ENCODE assay signal across 9 mouse cellular contexts in genomic region chr1:133397094-133397482, GRCm38 (mm10). TPM values are rescaled to one million over a fixed set of nuclear protein-coding genes. Genes with fewer than 3 reads are reported as not detected.
DNase-seq lines count a peak whose midpoint lies in the region; ATAC-seq and TF ChIP-seq lines count a peak whose summit lies in the region.
"Had no signal": no experiment of that assay in that cellular context is flagged by ENCODE, and none has a peak within 500 bp of the region (broad histone marks: within the 10 kb centered on the region; RNA-seq: fewer than 3 reads in every experiment).

No protein-coding gene starts in this region.

- ATAC-seq in heart, embryonic 15.5 days (replicated peaks; ENCODE audit: insufficient number of reproducible peaks, insufficient read depth, low FRiP score, low read depth), result no peak
- 0 out of 2 replicates have a peak, but pooled peaks have one; percentile 5 for ATAC-seq in forebrain, embryonic 12.5 days (ENCODE audit: low FRiP score)
- ATAC-seq in limb, embryonic 13.5 days (ENCODE audit: low FRiP score, low read depth), result no peak
- no peak for ATAC-seq in erythroblast, adult 5-6 weeks (replicated peaks; ENCODE audit: low FRiP score, poor library complexity, severe bottlenecking)

- no peak overlapping the region for H3K4me2 ChIP-seq in heart, embryonic 15.5 days
- peak overlapping the region; percentile 32; the same call in 1 of the 2 replicates for H3K4me2 ChIP-seq in forebrain, embryonic 12.5 days
- H3K4me2 ChIP-seq in limb, embryonic 13.5 days (replicated peaks), result no peak overlapping the region
- H3K4me2 ChIP-seq: liver, embryonic 13.5 days had no signal

- H3K27ac ChIP-seq in heart, embryonic 15.5 days, result peak overlapping the region; percentile 78
- peak overlapping the region; percentile 35; the same call in 1 of the 2 replicates for H3K27ac ChIP-seq in ES-E14 (ENCODE audit: insufficient read depth, low read depth, low read length, poor library complexity, severe bottlenecking)
- peak overlapping the region; percentile 76; the same call in 1 of the 2 replicates for H3K27ac ChIP-seq in forebrain, embryonic 12.5 days
- H3K27ac ChIP-seq in limb, embryonic 13.5 days, result 0 out of 2 replicates have a peak overlapping the region, but pooled peaks have one; percentile 28
- H3K27ac ChIP-seq: liver, embryonic 13.5 days had no signal

- no peak for DNase-seq in heart, postnatal 10 days
- no peak for DNase-seq in ES-E14 (ENCODE audit: low read depth, low spot score)
- no peak for DNase-seq in cerebellum, postnatal 4 days (ENCODE audit: low spot score in 2 of 2)
- DNase-seq in layer of hippocampus, postnatal 36 days, result no peak
- DNase-seq: liver, embryonic 13.5 days had no signal

- no peak overlapping the region for H3K9ac ChIP-seq in heart, embryonic 15.5 days
- no peak overlapping the region for H3K9ac ChIP-seq in ES-E14 (ENCODE audit: insufficient read depth, low read depth, low read length, poor library complexity, severe bottlenecking)
- peak overlapping the region; percentile 42; the same call in 1 of the 2 replicates for H3K9ac ChIP-seq in forebrain, embryonic 12.5 days
- H3K9ac ChIP-seq in limb, embryonic 13.5 days, result 0 out of 2 replicates have a peak overlapping the region, but pooled peaks have one; percentile 46
- H3K9ac ChIP-seq: liver, embryonic 13.5 days had no signal

- no peaks in the 10 kb centered on the region for H3K9me3 ChIP-seq in heart, embryonic 15.5 days (replicated peaks)
- no peaks in the 10 kb centered on the region for H3K9me3 ChIP-seq in ES-E14 (ENCODE audit: control insufficient read depth, insufficient read depth, low read depth, low read length)
- peaks cover under 1% of the 10 kb centered on the region; the same call in 1 of the 2 replicates for H3K9me3 ChIP-seq in forebrain, embryonic 12.5 days
- no peaks in the 10 kb centered on the region for H3K9me3 ChIP-seq in limb, embryonic 13.5 days
- H3K9me3 ChIP-seq: liver, embryonic 13.5 days had no signal

- intact Hi-C loops in heart, postnatal 10 days (cut with DNase I), result loop anchor here (5.0 kb wide), 1 partner anchor 95 kb away; no protein-coding TSS in a partner anchor

- H3K4me3 ChIP-seq in heart, embryonic 15.5 days, result no peak overlapping the region
- peak overlapping the region in 1 of 2 experiments; percentile 26; a peak in 1 of 4 replicates for H3K4me3 ChIP-seq in ES-E14 (ENCODE audit: insufficient read depth in 1 of 2, low read depth in 1 of 2, low read length in 2 of 2, poor library complexity in 1 of 2, severe bottlenecking in 1 of 2)
- no peak overlapping the region for H3K4me3 ChIP-seq in forebrain, embryonic 12.5 days (replicated peaks)
- no peak overlapping the region for H3K4me3 ChIP-seq in limb, embryonic 13.5 days
- H3K4me3 ChIP-seq: liver, embryonic 13.5 days had no signal

- no peaks in the 10 kb centered on the region for H3K27me3 ChIP-seq in heart, embryonic 15.5 days
- peaks cover 46% of the 10 kb centered on the region for H3K27me3 ChIP-seq in forebrain, embryonic 12.5 days
- no peaks in the 10 kb centered on the region for H3K27me3 ChIP-seq in limb, embryonic 13.5 days
- H3K27me3 ChIP-seq: liver, embryonic 13.5 days had no signal

- peaks cover 28% of the 10 kb centered on the region for H3K4me1 ChIP-seq in heart, embryonic 15.5 days (replicated peaks)
- peaks cover 0 to 44% of the 10 kb centered on the region in 2 experiments; a peak in 3 of 4 replicates for H3K4me1 ChIP-seq in ES-E14 (ENCODE audit: control insufficient read depth in 2 of 2, insufficient read depth in 2 of 2, low read length in 2 of 2, poor library complexity in 1 of 2)
- H3K4me1 ChIP-seq in forebrain, embryonic 12.5 days, result peaks cover 37% of the 10 kb centered on the region
- peaks cover 11% of the 10 kb centered on the region for H3K4me1 ChIP-seq in limb, embryonic 13.5 days

- no peaks in the 10 kb centered on the region for H3K36me3 ChIP-seq in heart, embryonic 15.5 days
- H3K36me3 ChIP-seq in ES-E14 (ENCODE audit: control insufficient read depth, insufficient read depth, low read length, poor library complexity, severe bottlenecking), result no peaks in the 10 kb centered on the region
- H3K36me3 ChIP-seq in forebrain, embryonic 12.5 days (replicated peaks), result peaks cover 10% of the 10 kb centered on the region
- H3K36me3 ChIP-seq in limb, embryonic 13.5 days, result 0 out of 2 replicates have a peak, but pooled peaks cover 8% of the 10 kb centered on the region

- in situ Hi-C loops in ES-E14 (cut with MboI; ENCODE audit: low sequenced_read_pairs in 2 of 2, unreplicated experiment in 2 of 2), result loop anchor here in 1 of 2 experiments (25.0 kb wide), 1 partner anchor 215 kb away; the partner anchor contains the start of gene Snrpe

- WGBS in heart, embryonic 15.5 days, result 78% methylated on average over 5 of the region's 5 CpGs
- 58% methylated on average over 5 of the region's 5 CpGs for WGBS in forebrain, embryonic 12.5 days
- WGBS in limb, embryonic 13.5 days, result 80% methylated on average over 5 of the region's 5 CpGs

TF ChIP-seq in ES-E14, 5 proteins besides CTCF, POLR2A, EP300 and RAD21:
- TF ChIP-seq HCFC1 (IDR thresholded peaks at IDR 0.05; ENCODE audit: borderline replicate concordance, insufficient read depth, low read length), result no peak
- no peak for TF ChIP-seq ZC3H11A (IDR thresholded peaks at IDR 0.05; ENCODE audit: borderline replicate concordance, low read depth, low read length)
- no peak for TF ChIP-seq ZNF384 (IDR thresholded peaks at IDR 0.05; ENCODE audit: low read depth, low read length)
- no peak for TF ChIP-seq MAFK (IDR thresholded peaks at IDR 0.05; ENCODE audit: insufficient read depth, low read depth, low read length)
- no peak for TF ChIP-seq CHD2 (IDR thresholded peaks at IDR 0.05; ENCODE audit: low read depth, low read length)

RNA-seq across cellular contexts. Expression of gene Sox13, which starts 27.1 kb away (rescaled TPM):
- 4.5 and 6.2 TPM in 2 replicates for polyA plus RNA-seq in heart, embryonic 15.5 days (2015; fragmentation: Nextera tagmentation; extraction: Ambion mirVana)
- 10 to 100 TPM; 29.6 to 33.4 TPM for total RNA-seq in heart, postnatal 10 days (2021)
- total RNA-seq in ES-E14 (2012; rRNA removed), result 11.1 and 16.9 TPM in 2 replicates
- polyA plus RNA-seq in forebrain, embryonic 12.5 days (2016; fragmentation: Nextera tagmentation; extraction: Ambion mirVana), result 13.1 and 13.3 TPM in 2 replicates
- polyA plus RNA-seq in limb, embryonic 13.5 days (2015; fragmentation: Nextera tagmentation; extraction: Ambion mirVana), result 3.9 and 4.6 TPM in 2 replicates
- 1.0 TPM in 1 of 2 replicates, not detected in the other for total RNA-seq in erythroblast, adult 5-6 weeks (2015; ENCODE audit: low replicate concordance)
- 0.77 and 2.2 TPM in 2 replicates for total RNA-seq in erythroblast, adult 5-6 weeks (2017; ENCODE audit: low replicate concordance)
- total RNA-seq in layer of hippocampus, postnatal 36 days (2021), result 1 to 10 TPM; 7.2 TPM

RNA-seq across cellular contexts. Expression of gene Etnk2, which starts 33.7 kb away (rescaled TPM):
- 1.3 and 1.5 TPM in 2 replicates for polyA plus RNA-seq in heart, embryonic 15.5 days (2015; fragmentation: Nextera tagmentation; extraction: Ambion mirVana)
- 1 to 10 TPM in 1 of 2 experiments, under 1 TPM in 1; 0.82 to 1.1 TPM for total RNA-seq in heart, postnatal 10 days (2021)
- 4.8 and 7.4 TPM in 2 replicates for total RNA-seq in ES-E14 (2012; rRNA removed)
- polyA plus RNA-seq in forebrain, embryonic 12.5 days (2016; fragmentation: Nextera tagmentation; extraction: Ambion mirVana), result 2.5 and 2.6 TPM in 2 replicates
- polyA plus RNA-seq in limb, embryonic 13.5 days (2015; fragmentation: Nextera tagmentation; extraction: Ambion mirVana), result 1.4 and 1.7 TPM in 2 replicates
- total RNA-seq in erythroblast, adult 5-6 weeks (2015; ENCODE audit: low replicate concordance), result not detected in 2 replicates
- total RNA-seq in erythroblast, adult 5-6 weeks (2017; ENCODE audit: low replicate concordance), result not detected in 2 replicates
- total RNA-seq in layer of hippocampus, postnatal 36 days (2021), result 1 to 10 TPM; 1.2 to 1.4 TPM

RNA-seq across cellular contexts. Expression of gene Ren1, which starts 46.8 kb away (rescaled TPM):
- 0.30 and 2.2 TPM in 2 replicates for polyA plus RNA-seq in heart, embryonic 15.5 days (2015; fragmentation: Nextera tagmentation; extraction: Ambion mirVana)
- total RNA-seq in heart, postnatal 10 days (2021), result under 1 TPM; 0.22 TPM
- total RNA-seq in ES-E14 (2012; rRNA removed), result 0.67 and 0.69 TPM in 2 replicates
- not detected in 2 replicates for polyA plus RNA-seq in forebrain, embryonic 12.5 days (2016; fragmentation: Nextera tagmentation; extraction: Ambion mirVana)
- polyA plus RNA-seq in limb, embryonic 13.5 days (2015; fragmentation: Nextera tagmentation; extraction: Ambion mirVana), result 0.31 and 0.43 TPM in 2 replicates
- not detected in 2 replicates for total RNA-seq in erythroblast, adult 5-6 weeks (2015; ENCODE audit: low replicate concordance)
- total RNA-seq in erythroblast, adult 5-6 weeks (2017; ENCODE audit: low replicate concordance), result not detected in 2 replicates
- not detected for total RNA-seq in layer of hippocampus, postnatal 36 days (2021)

Comparison
In these comparisons a context has a peak if more than half of its experiments do, and no peak if none do; other contexts are left out.
1. H3K27ac ChIP-seq: peak in every context shown above with its lines; median percentile 78 in heart, embryonic 15.5 days; 76 in forebrain, embryonic 12.5 days; 35 in ES-E14; 28 in limb, embryonic 13.5 days.
2. H3K9ac ChIP-seq: peak in forebrain, embryonic 12.5 days (single experiment) and limb, embryonic 13.5 days (single experiment); none in heart, embryonic 15.5 days (single experiment) and ES-E14 (single experiment).